Mouse (Mus musculus): Measurements from ENCODE around the gene D17Wsu92e. TPM values are rescaled to one million over a fixed set of nuclear protein-coding genes. Genes with fewer than 3 reads are reported as not detected.

Gene D17Wsu92e
- total and polyA plus RNA-seq, 2 experiments, result 93.0 to 159 TPM

GRCm38 (mm10) chr17:27788456-27789172 is 31.8 kb downstream of the D17Wsu92e start:
- H3K27me3 ChIP-seq (ENCODE audit: control insufficient read depth, insufficient read depth, low read length), result no peaks in the 10 kb centered on the region
- peak; percentile 90 for DNase-seq (ENCODE audit: extremely low read depth, low read depth, low spot score)
- peak overlapping the region; percentile 90 for H3K27ac ChIP-seq (replicated peaks; ENCODE audit: insufficient read depth, low read depth, low read length)
- H3K9ac ChIP-seq (ENCODE audit: low read depth, low read length), result peak overlapping the region; percentile 41
- H3K36me3 ChIP-seq (ENCODE audit: control insufficient read depth, insufficient read depth, low read length), result peaks cover 8% of the 10 kb centered on the region
- H3K4me3 ChIP-seq (ENCODE audit: insufficient read depth, low read depth, low read length), result no peak overlapping the region
- peaks cover 42% of the 10 kb centered on the region for H3K4me1 ChIP-seq (ENCODE audit: control insufficient read depth, insufficient read depth, low read length)
- H3K79me2 ChIP-seq (ENCODE audit: control insufficient read depth, insufficient read depth, low read length), result peaks cover 58% of the 10 kb centered on the region
- TF ChIP-seq CTCF (IDR thresholded peaks at IDR 0.05; ENCODE audit: low read depth, low read length) (no peak), POLR2A (IDR thresholded peaks at IDR 0.05; ENCODE audit: extremely low read depth, insufficient read depth, low read length) (no peak)
- WGBS, result 46% methylated on average over 6 of the region's 6 CpGs

- Histone ChIP-seq H3K36me3 (ENCODE audit: control insufficient read depth, insufficient read depth, low read length) (peaks cover 8% of the 10 kb centered on the region), H3K4me3 (ENCODE audit: insufficient read depth, low read depth, low read length) (no peak overlapping the region), H3K4me1 (ENCODE audit: control insufficient read depth, insufficient read depth, low read length) (peaks cover 16% of the 10 kb centered on the region), H3K9ac (ENCODE audit: low read depth, low read length) (no peak overlapping the region), H3K27me3 (ENCODE audit: control insufficient read depth, insufficient read depth, low read length) (no peaks in the 10 kb centered on the region), H3K27ac (replicated peaks; ENCODE audit: insufficient read depth, low read depth, low read length) (no peak overlapping the region), H3K79me2 (ENCODE audit: control insufficient read depth, insufficient read depth, low read length) (peaks cover 45% of the 10 kb centered on the region)
- DNase-seq (ENCODE audit: extremely low read depth, low read depth, low spot score), result no peak
- 88% methylated on average over 4 of the region's 4 CpGs for WGBS
- TF ChIP-seq POLR2A (IDR thresholded peaks at IDR 0.05; ENCODE audit: extremely low read depth, insufficient read depth, low read length) (no peak), CTCF (IDR thresholded peaks at IDR 0.05; ENCODE audit: low read depth, low read length) (peak; percentile 36; the same call in 1 of the 2 replicates)
Measured at GRCm38 (mm10) chr17:27783567-27783966, 36.9 kb downstream of the D17Wsu92e start.

GRCm38 (mm10) chr17:27781059-27781687 is 39.3 kb downstream of the D17Wsu92e start:
- peak overlapping the region; percentile 20 for H3K27ac ChIP-seq (replicated peaks; ENCODE audit: insufficient read depth, low read depth, low read length)
- H3K4me3 ChIP-seq (ENCODE audit: insufficient read depth, low read depth, low read length), result no peak overlapping the region
- H3K9ac ChIP-seq (ENCODE audit: low read depth, low read length), result no peak overlapping the region
- peaks cover 15% of the 10 kb centered on the region for H3K4me1 ChIP-seq (ENCODE audit: control insufficient read depth, insufficient read depth, low read length)
- H3K27me3 ChIP-seq (ENCODE audit: control insufficient read depth, insufficient read depth, low read length), result no peaks in the 10 kb centered on the region
- TF ChIP-seq CTCF (IDR thresholded peaks at IDR 0.05; ENCODE audit: low read depth, low read length) (no peak), POLR2A (IDR thresholded peaks at IDR 0.05; ENCODE audit: extremely low read depth, insufficient read depth, low read length) (no peak)
- 25% methylated on average over 5 of the region's 5 CpGs for WGBS
- H3K36me3 ChIP-seq (ENCODE audit: control insufficient read depth, insufficient read depth, low read length), result peaks cover 8% of the 10 kb centered on the region
- peaks cover 50% of the 10 kb centered on the region for H3K79me2 ChIP-seq (ENCODE audit: control insufficient read depth, insufficient read depth, low read length)
- DNase-seq (ENCODE audit: extremely low read depth, low read depth, low spot score), result peak; percentile 97

GRCm38 (mm10) chr17:27779755-27780154 is 40.7 kb downstream of the D17Wsu92e start:
- no peak overlapping the region for H3K9ac ChIP-seq (ENCODE audit: low read depth, low read length)
- 77% methylated on average over 3 of the region's 3 CpGs for WGBS

GRCm38 (mm10) chr17:27778671-27779355 is 41.6 kb downstream of the D17Wsu92e start:
- WGBS, result 89% methylated on average over 9 of the region's 9 CpGs
- Histone ChIP-seq H3K27me3 (ENCODE audit: control insufficient read depth, insufficient read depth, low read length) (no peaks in the 10 kb centered on the region), H3K9ac (ENCODE audit: low read depth, low read length) (no peak overlapping the region), H3K4me3 (ENCODE audit: insufficient read depth, low read depth, low read length) (no peak overlapping the region), H3K4me1 (ENCODE audit: control insufficient read depth, insufficient read depth, low read length) (peaks cover 15% of the 10 kb centered on the region), H3K36me3 (ENCODE audit: control insufficient read depth, insufficient read depth, low read length) (peaks cover 3% of the 10 kb centered on the region; the same call in 1 of the 2 replicates), H3K27ac (replicated peaks; ENCODE audit: insufficient read depth, low read depth, low read length) (no peak overlapping the region; the same call in 1 of the 2 replicates), H3K79me2 (ENCODE audit: control insufficient read depth, insufficient read depth, low read length) (peaks cover 58% of the 10 kb centered on the region)
- no peak for DNase-seq (ENCODE audit: extremely low read depth, low read depth, low spot score)
- TF ChIP-seq POLR2A (IDR thresholded peaks at IDR 0.05; ENCODE audit: extremely low read depth, insufficient read depth, low read length) (no peak), CTCF (IDR thresholded peaks at IDR 0.05; ENCODE audit: low read depth, low read length) (no peak)

More at GRCm38 (mm10) chr17:27779755-27780154, 40.7 kb downstream of the D17Wsu92e start:
- no peak for DNase-seq (ENCODE audit: extremely low read depth, low read depth, low spot score)
- H3K4me3 ChIP-seq (ENCODE audit: insufficient read depth, low read depth, low read length), result no peak overlapping the region
- no peak for TF ChIP-seq POLR2A (IDR thresholded peaks at IDR 0.05; ENCODE audit: extremely low read depth, insufficient read depth, low read length)
- no peak for TF ChIP-seq CTCF (IDR thresholded peaks at IDR 0.05; ENCODE audit: low read depth, low read length)
- H3K27ac ChIP-seq (replicated peaks; ENCODE audit: insufficient read depth, low read depth, low read length), result peak overlapping the region; percentile 81; the same call in 1 of the 2 replicates
- no peaks in the 10 kb centered on the region for H3K27me3 ChIP-seq (ENCODE audit: control insufficient read depth, insufficient read depth, low read length)
- H3K79me2 ChIP-seq (ENCODE audit: control insufficient read depth, insufficient read depth, low read length), result peaks cover 58% of the 10 kb centered on the region
- H3K4me1 ChIP-seq (ENCODE audit: control insufficient read depth, insufficient read depth, low read length), result peaks cover 15% of the 10 kb centered on the region
- H3K36me3 ChIP-seq (ENCODE audit: control insufficient read depth, insufficient read depth, low read length), result peaks cover 5% of the 10 kb centered on the region; the same call in 1 of the 2 replicates
